Comparison of ENCODE assay signal across 8 mouse cellular contexts in genomic region chr16:65629186-65629585, GRCm38 (mm10).
DNase-seq lines count a peak whose midpoint lies in the region; ATAC-seq and TF ChIP-seq lines count a peak whose summit lies in the region.

No protein-coding gene starts in this region.

- TF ChIP-seq EP300 in heart, postnatal 0 days (IDR thresholded peaks at IDR 0.05; ENCODE audit: low read depth): no peak

- H3K9me3 ChIP-seq in kidney, embryonic 14.5 days (ENCODE audit: control insufficient read depth, low read length): no peaks in the 10 kb centered on the region
- H3K9me3 ChIP-seq in heart, postnatal 0 days (replicated peaks; ENCODE audit: control insufficient read depth, low read length): no peaks in the 10 kb centered on the region

- 15% methylated on average over 10 of the region's 10 CpGs for WGBS in kidney, embryonic 14.5 days
- 5% methylated on average over 10 of the region's 10 CpGs for WGBS in heart, postnatal 0 days

- ATAC-seq in kidney, embryonic 14.5 days (ENCODE audit: low FRiP score, low TSS enrichment): no peak
- no peak for ATAC-seq in heart, postnatal 0 days (ENCODE audit: insufficient read depth, low read depth)

- H3K4me3 ChIP-seq in kidney, embryonic 14.5 days (ENCODE audit: low read length): no peak overlapping the region
- H3K4me3 ChIP-seq in heart, postnatal 0 days (ENCODE audit: low read depth, low read length): peak overlapping the region; percentile 8; the same call in 1 of the 2 replicates

- no peak overlapping the region for H3K27ac ChIP-seq in kidney, embryonic 14.5 days (ENCODE audit: low read depth, low read length)
- no peak overlapping the region for H3K27ac ChIP-seq in heart, postnatal 0 days (ENCODE audit: low read depth)

- H3K4me2 ChIP-seq in kidney, embryonic 14.5 days (replicated peaks; ENCODE audit: low read depth, low read length): no peak overlapping the region
- H3K4me2 ChIP-seq in heart, postnatal 0 days (ENCODE audit: low read depth, low read length): peak overlapping the region; percentile 36

- H3K4me1 ChIP-seq in kidney, embryonic 14.5 days (ENCODE audit: control insufficient read depth, insufficient read depth, low read length): no peaks in the 10 kb centered on the region
- no peaks in the 10 kb centered on the region for H3K4me1 ChIP-seq in heart, postnatal 0 days (ENCODE audit: control insufficient read depth, insufficient read depth)

- H3K27me3 ChIP-seq in kidney, embryonic 14.5 days (ENCODE audit: control insufficient read depth, insufficient read depth, low read length): no peaks in the 10 kb centered on the region
- no peaks in the 10 kb centered on the region for H3K27me3 ChIP-seq in heart, postnatal 0 days (ENCODE audit: control insufficient read depth, insufficient read depth, low read length)

- H3K9ac ChIP-seq in kidney, embryonic 14.5 days (ENCODE audit: low read depth, low read length): no peak overlapping the region
- no peak overlapping the region for H3K9ac ChIP-seq in heart, postnatal 0 days (replicated peaks; ENCODE audit: low read depth, low read length)

- no peaks in the 10 kb centered on the region for H3K36me3 ChIP-seq in kidney, embryonic 14.5 days (ENCODE audit: control insufficient read depth, insufficient read depth, low read length)
- no peaks in the 10 kb centered on the region for H3K36me3 ChIP-seq in heart, postnatal 0 days (replicated peaks; ENCODE audit: control insufficient read depth, insufficient read depth, low read length)

- DNase-seq in kidney, adult 11 months: peak; percentile 36
- peak; percentile 83 for DNase-seq in brain, adult 2 months (ENCODE audit: low read depth, low spot score)
- peak; percentile 75 for DNase-seq in fibroblast of lung, adult 2 months (ENCODE audit: low read depth)
- DNase-seq in heart, postnatal 0 days (ENCODE audit: low spot score): peak; percentile 67
- DNase-seq in layer of hippocampus, adult 9-11 months: peak; percentile 30
- DNase-seq in lung, postnatal 14 days: peak; percentile 58
- peak; percentile 71 for DNase-seq in right cerebral cortex, adult 18-20 months

- TF ChIP-seq CTCF in heart, postnatal 0 days (IDR thresholded peaks at IDR 0.05; ENCODE audit: low read depth): peak; percentile 65

Comparison
In these comparisons a context has a peak if more than half of its experiments do, and no peak if none do; other contexts are left out.
1. DNase-seq: peak in every context shown above with its lines; median percentile 83 in brain, adult 2 months; 75 in fibroblast of lung, adult 2 months; 71 in right cerebral cortex, adult 18-20 months; 67 in heart, postnatal 0 days; 58 in lung, postnatal 14 days; 36 in kidney, adult 11 months; 30 in layer of hippocampus, adult 9-11 months.